Mouse (Mus musculus) liver, embryonic 14.5 days (tissue): ENCODE measurements at regions not wholly inside any gene's neighbourhood (a gene's known extent, or its start where the extent isn't known, plus 50 kb on each side); places are given as distances from the start of the nearest gene placed in this dataset.

Experiments
- CTCF ChIP-seq: IDR thresholded peaks from 2 replicates; pipeline ENCODE4 v1.5.1; 2016; ENCODE audit warnings: antibody characterized with exemption, low read depth, control low read depth
- EP300 ChIP-seq: IDR thresholded peaks from 2 replicates; pipeline ENCODE4 v1.6.1; 2016; ENCODE audit warnings: antibody characterized with exemption, low read depth

DNA sequence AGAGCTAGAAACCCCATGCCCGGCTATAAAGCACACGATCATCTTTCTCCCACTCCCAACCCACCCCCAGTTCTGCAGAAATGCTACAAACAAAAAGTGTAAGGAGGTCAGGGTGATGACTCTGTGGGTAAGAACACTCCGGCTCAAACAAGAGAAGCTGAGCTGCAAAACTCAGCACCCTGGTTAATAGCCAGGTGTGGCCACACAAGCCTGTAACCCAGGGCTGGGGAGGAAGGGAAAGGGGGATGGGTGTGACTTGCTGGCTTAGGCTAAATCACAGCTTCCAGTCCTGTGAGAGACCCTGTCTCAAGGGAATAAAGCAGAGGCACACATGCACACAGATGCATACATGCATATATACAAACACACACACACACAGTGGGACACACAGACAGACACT is 96.6 kb upstream of the Klf3 start:
- TF ChIP-seq CTCF (no peak), EP300 (no peak)
